Comparison of ENCODE assay signal across 7 mouse cellular contexts in genomic region chr19:44545321-44546041, GRCm38 (mm10). TPM values are rescaled to one million over a fixed set of nuclear protein-coding genes. Genes with fewer than 3 reads are reported as not detected.
DNase-seq lines count a peak whose midpoint lies in the region; ATAC-seq and TF ChIP-seq lines count a peak whose summit lies in the region.

Gene Sec31b (minus strand): TSS chr19:44545864.

- H3K9me3 ChIP-seq in hindbrain, embryonic 13.5 days: no peaks in the 10 kb centered on the region
- H3K9me3 ChIP-seq in midbrain, embryonic 16.5 days (replicated peaks; ENCODE audit: control insufficient read depth, low read length, poor library complexity, severe bottlenecking): no peaks in the 10 kb centered on the region; the same call in 1 of the 2 replicates

- 0 out of 2 replicates have a peak, but pooled peaks have one; percentile 22 for TF ChIP-seq POLR2A in liver, adult 2 months (IDR thresholded peaks at IDR 0.05; ENCODE audit: extremely low read depth, insufficient read depth, low read length)

- ATAC-seq in hindbrain, embryonic 13.5 days (ENCODE audit: low FRiP score): peak; percentile 52
- 0 out of 2 replicates have a peak, but pooled peaks have one; percentile 11 for ATAC-seq in midbrain, embryonic 16.5 days

- H3K79me2 ChIP-seq in liver, adult 2 months (ENCODE audit: control insufficient read depth, insufficient read depth, low read length): no peaks in the 10 kb centered on the region

- H3K27me3 ChIP-seq in hindbrain, embryonic 13.5 days: peaks cover 31% of the 10 kb centered on the region
- no peaks in the 10 kb centered on the region for H3K27me3 ChIP-seq in liver, adult 2 months (ENCODE audit: control insufficient read depth, insufficient read depth, low read length)
- H3K27me3 ChIP-seq in midbrain, embryonic 16.5 days (ENCODE audit: control insufficient read depth, insufficient read depth, low read depth, low read length): peaks cover 31% of the 10 kb centered on the region

- WGBS in hindbrain, embryonic 13.5 days: 1% methylated on average over 47 of the region's 47 CpGs
- WGBS in liver, adult 2 months: under 1% methylated on average over 47 of the region's 47 CpGs
- under 1% methylated on average over 47 of the region's 47 CpGs for WGBS in midbrain, embryonic 16.5 days

- H3K36me3 ChIP-seq in hindbrain, embryonic 13.5 days: peaks cover 28% of the 10 kb centered on the region
- peaks cover 12% of the 10 kb centered on the region for H3K36me3 ChIP-seq in liver, adult 2 months (ENCODE audit: control insufficient read depth, insufficient read depth, low read length)
- H3K36me3 ChIP-seq in midbrain, embryonic 16.5 days (ENCODE audit: control insufficient read depth, insufficient read depth, low read length): peaks cover 20% of the 10 kb centered on the region

- no peak for TF ChIP-seq CTCF in liver, adult 2 months (IDR thresholded peaks at IDR 0.05; ENCODE audit: low read depth, low read length)

- DNase-seq in adrenal gland, adult 2 months: peak; percentile 86
- peak; percentile 33 for DNase-seq in cerebellum, adult 8-10 months
- peak; percentile 74 for DNase-seq in gastrocnemius, adult 18-20 months (ENCODE audit: low spot score)
- DNase-seq in liver, adult 2 months (ENCODE audit: extremely low read depth, low read depth, low spot score): peak; percentile 59
- DNase-seq in urinary bladder, postnatal 14 days (ENCODE audit: low spot score): peak; percentile 27

- peak within 1 kb of the TSS; percentile 74 for H3K9ac ChIP-seq in hindbrain, embryonic 13.5 days
- H3K9ac ChIP-seq in liver, adult 2 months (ENCODE audit: low read depth, low read length): peak within 1 kb of the TSS; percentile 91
- H3K9ac ChIP-seq in midbrain, embryonic 16.5 days (ENCODE audit: low read depth, low read length): peak within 1 kb of the TSS; percentile 60

- peak within 1 kb of the TSS; percentile 45 for H3K4me3 ChIP-seq in hindbrain, embryonic 13.5 days
- peak within 1 kb of the TSS; percentile 78 for H3K4me3 ChIP-seq in liver, adult 2 months (ENCODE audit: insufficient read depth, low read depth, low read length)
- H3K4me3 ChIP-seq in midbrain, embryonic 16.5 days (ENCODE audit: low read depth, low read length): peak within 1 kb of the TSS; percentile 43

- peaks cover 13% of the 10 kb centered on the region for H3K4me1 ChIP-seq in hindbrain, embryonic 13.5 days (replicated peaks)
- peaks cover 6% of the 10 kb centered on the region; the same call in 1 of the 2 replicates for H3K4me1 ChIP-seq in liver, adult 2 months (ENCODE audit: control insufficient read depth, insufficient read depth, low read length)
- H3K4me1 ChIP-seq in midbrain, embryonic 16.5 days (ENCODE audit: control insufficient read depth, insufficient read depth, low read length): peaks cover 3% of the 10 kb centered on the region

- peak within 1 kb of the TSS; percentile 71 for H3K4me2 ChIP-seq in hindbrain, embryonic 13.5 days
- H3K4me2 ChIP-seq in midbrain, embryonic 16.5 days (ENCODE audit: low read length): peak within 1 kb of the TSS; percentile 67

- H3K27ac ChIP-seq in hindbrain, embryonic 13.5 days: no peak within 1 kb of the TSS
- peak within 1 kb of the TSS; percentile 57 for H3K27ac ChIP-seq in liver, adult 2 months (replicated peaks; ENCODE audit: insufficient read depth, low read depth, low read length)
- no peak within 1 kb of the TSS for H3K27ac ChIP-seq in midbrain, embryonic 16.5 days (ENCODE audit: low read length)

RNA-seq across cellular contexts. Expression of gene Sec31b, which starts in this region (rescaled TPM):
- 1 to 10 TPM; 3.4 to 4.8 TPM for total RNA-seq in adrenal gland, adult 2 months (2021)
- polyA plus RNA-seq in adrenal gland, adult 2 months (2012; rRNA removed): 11.6 and 12.8 TPM in 2 replicates
- 10 to 100 TPM; 18.3 to 21.7 TPM for total RNA-seq in gastrocnemius, adult 18-20 months (2021)
- polyA plus RNA-seq in hindbrain, embryonic 13.5 days (2015; fragmentation: Nextera tagmentation; extraction: Ambion mirVana): 0.26 and 0.51 TPM in 2 replicates
- total RNA-seq in liver, adult 2 months (2014; rRNA removed): 1.7 and 1.9 TPM in 2 replicates
- 5.8 and 8.6 TPM in 2 replicates for polyA plus RNA-seq in liver, adult 2 months (2012; rRNA removed)
- polyA plus RNA-seq in midbrain, embryonic 16.5 days (2015; fragmentation: Nextera tagmentation; extraction: Ambion mirVana): 0.15 and 0.32 TPM in 2 replicates

Comparison
In these comparisons a context has a peak if more than half of its experiments do, and no peak if none do; other contexts are left out.
1. Peak in ATAC-seq, H3K4me3 ChIP-seq, H3K9ac ChIP-seq and H3K4me2 ChIP-seq in hindbrain, embryonic 13.5 days; RNA of the gene not detected or under 1 TPM.
2. Peak in ATAC-seq, H3K4me3 ChIP-seq, H3K9ac ChIP-seq and H3K4me2 ChIP-seq in midbrain, embryonic 16.5 days; RNA of the gene not detected or under 1 TPM.
3. DNase-seq: peak in every context shown above with its lines; median percentile 86 in adrenal gland, adult 2 months; 74 in gastrocnemius, adult 18-20 months; 59 in liver, adult 2 months; 33 in cerebellum, adult 8-10 months; 27 in urinary bladder, postnatal 14 days.